Mouse (Mus musculus) cerebellum, postnatal 14 days (tissue): ENCODE measurements around the gene Pkn3.
"Not testable (repeated sequence)": the region's sequence is repeated elsewhere in the genome, so short reads cannot be mapped to it uniquely, and the experiment has no call there.

Experiments used
- DNase-seq, 2 experiments: peaks; one replicate each; pipeline ENCODE4 v3.0.0; 2021; ENCODE audit warnings: mixed read lengths in 2 of 2

The Pkn3 gene

GRCm38 (mm10) chr2:30106364-30106763 lies 28.9 kb downstream of the Pkn3 start:
- peak; percentile 73 to 77 for DNase-seq

- no peak for DNase-seq
Observed at GRCm38 (mm10) chr2:30107646-30108045, 30.2 kb downstream of the Pkn3 start.

- no peak for DNase-seq
Observed at GRCm38 (mm10) chr2:30108260-30108659, 30.8 kb downstream of the Pkn3 start.

- no peak for DNase-seq
Observed at GRCm38 (mm10) chr2:30111500-30111899, 34.0 kb downstream of the Pkn3 start.

GRCm38 (mm10) chr2:30112564-30112963 lies 35.1 kb downstream of the Pkn3 start:
- DNase-seq = no peak

GRCm38 (mm10) chr2:30119641-30120051 lies 42.2 kb downstream of the Pkn3 start:
- no peak for DNase-seq

- DNase-seq = no peak
Observed at GRCm38 (mm10) chr2:30120269-30120668, 42.8 kb downstream of the Pkn3 start.

GRCm38 (mm10) chr2:30122766-30123165 lies 45.3 kb downstream of the Pkn3 start:
- DNase-seq = no peak

- peak in 1 of 2 experiments; percentile 59 for DNase-seq
Observed at GRCm38 (mm10) chr2:30123729-30124471, 46.4 kb downstream of the Pkn3 start.

- peak; percentile 97 to 98 for DNase-seq
Observed at GRCm38 (mm10) chr2:30124472-30125274, 47.2 kb downstream of the Pkn3 start, which contains the start of gene Zer1. Gene Zer1 (minus strand): TSS chr2:30124585.

GRCm38 (mm10) chr2:30128789-30129188 lies 51.3 kb downstream of the Pkn3 start:
- DNase-seq = peak; percentile 48 to 59

- no peak for DNase-seq
Observed at GRCm38 (mm10) chr2:30130156-30130555, 52.7 kb downstream of the Pkn3 start.

- DNase-seq = not testable (repeated sequence)
Observed at GRCm38 (mm10) chr2:30131240-30131639, 53.8 kb downstream of the Pkn3 start.

GRCm38 (mm10) chr2:30132801-30133612 lies 55.5 kb downstream of the Pkn3 start:
- no peak for DNase-seq

GRCm38 (mm10) chr2:30133613-30134377 lies 56.3 kb downstream of the Pkn3 start, which contains the start of gene Tbc1d13:
Gene Tbc1d13 (plus strand): TSS chr2:30133746.
- peak; percentile 97 to 98 for DNase-seq

- DNase-seq = no peak
Observed at GRCm38 (mm10) chr2:30134378-30134711, 56.9 kb downstream of the Pkn3 start.

GRCm38 (mm10) chr2:30134928-30135620 lies 57.6 kb downstream of the Pkn3 start:
- no peak for DNase-seq

GRCm38 (mm10) chr2:30136458-30136857 lies 59.0 kb downstream of the Pkn3 start:
- no peak for DNase-seq

GRCm38 (mm10) chr2:30140021-30140420 lies 62.5 kb downstream of the Pkn3 start:
- DNase-seq = peak; percentile 56 to 79
